ENCODE assay signal across 27 mouse cellular contexts in the genomic region with DNA sequence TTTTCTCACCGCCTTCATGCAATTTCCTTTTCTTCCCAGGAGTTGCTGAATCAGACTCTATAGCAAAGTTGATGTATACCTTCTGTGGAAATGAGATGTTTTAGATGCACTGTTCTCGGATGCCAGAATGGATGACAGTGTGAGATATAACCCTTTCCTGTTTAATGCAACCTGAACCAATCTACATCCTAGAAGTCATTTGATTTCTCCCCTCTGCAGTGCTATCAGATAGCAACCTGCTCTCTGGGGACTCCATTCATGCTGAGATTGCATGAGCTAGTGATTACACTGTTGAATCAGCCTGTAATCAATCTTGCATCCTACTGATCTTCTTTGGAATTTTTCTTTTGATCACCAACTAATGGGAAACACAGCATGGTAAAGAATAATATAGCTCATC.
A peak's percentile ranks its signal among the peaks of the same experiment; 100 is the strongest.
DNase-seq lines count a peak whose midpoint lies in the region; ATAC-seq lines count a peak whose summit lies in the region.
"Had no signal": no experiment of that assay in that cellular context is flagged by ENCODE, and none has a peak within 500 bp of the region (broad histone marks: within the 10 kb centered on the region; RNA-seq: fewer than 3 reads in every experiment).

No protein-coding gene starts in this region.

- H3K4me3 ChIP-seq in forebrain, embryonic 14.5 days (ENCODE audit: low read depth, low read length), result no peak overlapping the region
- H3K4me3 ChIP-seq in forebrain, embryonic 12.5 days (replicated peaks), result no peak overlapping the region
- H3K4me3 ChIP-seq in kidney, embryonic 15.5 days (replicated peaks), result no peak overlapping the region
- no peak overlapping the region for H3K4me3 ChIP-seq in neural tube, embryonic 12.5 days
- no peak overlapping the region for H3K4me3 ChIP-seq in neural tube, embryonic 15.5 days (replicated peaks)
- no peak overlapping the region for H3K4me3 ChIP-seq in neural tube, embryonic 14.5 days (ENCODE audit: low read depth, low read length)
- H3K4me3 ChIP-seq: forebrain, embryonic 15.5 days; heart, adult 2 months; heart, embryonic 12.5 days; layer of hippocampus, adult 2 months; limb, embryonic 13.5 days; lung, embryonic 15.5 days; midbrain, embryonic 13.5 days; neural tube, embryonic 13.5 days had no signal

- H3K9ac ChIP-seq in forebrain, embryonic 14.5 days (ENCODE audit: low read length), result no peak overlapping the region
- no peak overlapping the region for H3K9ac ChIP-seq in forebrain, embryonic 12.5 days
- H3K9ac ChIP-seq in kidney, embryonic 15.5 days, result no peak overlapping the region
- no peak overlapping the region for H3K9ac ChIP-seq in neural tube, embryonic 12.5 days
- H3K9ac ChIP-seq in neural tube, embryonic 15.5 days (replicated peaks), result no peak overlapping the region
- H3K9ac ChIP-seq in neural tube, embryonic 14.5 days (replicated peaks; ENCODE audit: low read depth, low read length), result no peak overlapping the region
- H3K9ac ChIP-seq: forebrain, embryonic 15.5 days; heart, embryonic 12.5 days; limb, embryonic 13.5 days; lung, embryonic 15.5 days; midbrain, embryonic 13.5 days; neural tube, embryonic 13.5 days had no signal

- H3K27ac ChIP-seq in forebrain, embryonic 14.5 days (ENCODE audit: low read depth, low read length), result no peak overlapping the region
- no peak overlapping the region for H3K27ac ChIP-seq in forebrain, embryonic 12.5 days
- no peak overlapping the region for H3K27ac ChIP-seq in kidney, embryonic 15.5 days
- H3K27ac ChIP-seq in neural tube, embryonic 12.5 days, result no peak overlapping the region
- H3K27ac ChIP-seq in neural tube, embryonic 15.5 days (replicated peaks), result no peak overlapping the region
- no peak overlapping the region for H3K27ac ChIP-seq in neural tube, embryonic 14.5 days (ENCODE audit: low read depth, low read length)
- H3K27ac ChIP-seq: forebrain, embryonic 15.5 days; heart, adult 2 months; layer of hippocampus, adult 2 months; limb, embryonic 13.5 days; lung, embryonic 15.5 days; midbrain, embryonic 13.5 days; neural tube, embryonic 13.5 days had no signal

- no peaks in the 10 kb centered on the region for H3K36me3 ChIP-seq in forebrain, embryonic 14.5 days (ENCODE audit: control insufficient read depth, insufficient read depth, low read length)
- H3K36me3 ChIP-seq in forebrain, embryonic 12.5 days (replicated peaks), result no peaks in the 10 kb centered on the region
- H3K36me3 ChIP-seq in kidney, embryonic 15.5 days, result no peaks in the 10 kb centered on the region
- no peaks in the 10 kb centered on the region for H3K36me3 ChIP-seq in neural tube, embryonic 12.5 days
- no peaks in the 10 kb centered on the region for H3K36me3 ChIP-seq in neural tube, embryonic 15.5 days
- H3K36me3 ChIP-seq in neural tube, embryonic 14.5 days (ENCODE audit: control insufficient read depth, insufficient read depth, low read length), result no peaks in the 10 kb centered on the region
- H3K36me3 ChIP-seq: forebrain, embryonic 15.5 days; heart, embryonic 12.5 days; limb, embryonic 13.5 days; lung, embryonic 15.5 days; midbrain, embryonic 13.5 days; neural tube, embryonic 13.5 days had no signal

- 72% methylated on average over 2 of the region's 2 CpGs for WGBS in forebrain, embryonic 14.5 days
- WGBS in forebrain, embryonic 12.5 days, result 70% methylated on average over 2 of the region's 2 CpGs
- 41% methylated on average over 2 of the region's 2 CpGs for WGBS in kidney, embryonic 15.5 days
- 46% methylated on average over 2 of the region's 2 CpGs for WGBS in neural tube, embryonic 12.5 days
- WGBS in neural tube, embryonic 15.5 days, result 30% methylated on average over 2 of the region's 2 CpGs
- 37% methylated on average over 2 of the region's 2 CpGs for WGBS in neural tube, embryonic 14.5 days

- no peaks in the 10 kb centered on the region for H3K4me1 ChIP-seq in forebrain, embryonic 14.5 days (ENCODE audit: control insufficient read depth, insufficient read depth, low read length)
- no peaks in the 10 kb centered on the region for H3K4me1 ChIP-seq in forebrain, embryonic 12.5 days
- H3K4me1 ChIP-seq in kidney, embryonic 15.5 days, result no peaks in the 10 kb centered on the region
- H3K4me1 ChIP-seq in neural tube, embryonic 12.5 days, result 0 out of 2 replicates have a peak, but pooled peaks cover 3% of the 10 kb centered on the region
- H3K4me1 ChIP-seq in neural tube, embryonic 15.5 days, result peaks cover 4% of the 10 kb centered on the region; the same call in 1 of the 2 replicates
- H3K4me1 ChIP-seq in neural tube, embryonic 14.5 days (ENCODE audit: control insufficient read depth, insufficient read depth, low read length), result no peaks in the 10 kb centered on the region
- H3K4me1 ChIP-seq: forebrain, embryonic 15.5 days; heart, embryonic 12.5 days; limb, embryonic 13.5 days; lung, embryonic 15.5 days; midbrain, embryonic 13.5 days had no signal

- DNase-seq in forebrain, embryonic 14.5 days (ENCODE audit: low spot score), result peak; percentile 9
- no peak for DNase-seq in kidney, adult 9 months
- DNase-seq: adrenal gland, postnatal 25 days; cerebellum, adult 18-20 months; cerebellum, postnatal 14 days; gastrocnemius, postnatal 36 days; heart, adult 2 months; heart, postnatal 4 days; kidney, adult 2 months; kidney, postnatal 36 days; retina, postnatal 1 day; right cerebral cortex, postnatal 14 days; thymus, postnatal 4 days had no signal

- no peaks in the 10 kb centered on the region for H3K9me3 ChIP-seq in forebrain, embryonic 14.5 days (replicated peaks; ENCODE audit: control insufficient read depth, low read length)
- no peaks in the 10 kb centered on the region for H3K9me3 ChIP-seq in forebrain, embryonic 12.5 days
- H3K9me3 ChIP-seq in kidney, embryonic 15.5 days (replicated peaks), result no peaks in the 10 kb centered on the region
- H3K9me3 ChIP-seq in neural tube, embryonic 12.5 days, result no peaks in the 10 kb centered on the region
- no peaks in the 10 kb centered on the region for H3K9me3 ChIP-seq in neural tube, embryonic 15.5 days (replicated peaks)
- H3K9me3 ChIP-seq in neural tube, embryonic 14.5 days (ENCODE audit: control insufficient read depth, low read length), result no peaks in the 10 kb centered on the region
- H3K9me3 ChIP-seq: forebrain, embryonic 15.5 days; heart, embryonic 12.5 days; limb, embryonic 13.5 days; lung, embryonic 15.5 days; midbrain, embryonic 13.5 days; neural tube, embryonic 13.5 days had no signal

- no peaks in the 10 kb centered on the region for H3K27me3 ChIP-seq in forebrain, embryonic 14.5 days (replicated peaks; ENCODE audit: control insufficient read depth, insufficient read depth, low read length)
- no peaks in the 10 kb centered on the region for H3K27me3 ChIP-seq in forebrain, embryonic 12.5 days
- H3K27me3 ChIP-seq in kidney, embryonic 15.5 days, result no peaks in the 10 kb centered on the region
- H3K27me3 ChIP-seq in neural tube, embryonic 12.5 days (replicated peaks), result no peaks in the 10 kb centered on the region
- no peaks in the 10 kb centered on the region for H3K27me3 ChIP-seq in neural tube, embryonic 15.5 days (replicated peaks)
- no peaks in the 10 kb centered on the region for H3K27me3 ChIP-seq in neural tube, embryonic 14.5 days (ENCODE audit: control insufficient read depth, insufficient read depth, low read length)
- H3K27me3 ChIP-seq: forebrain, embryonic 15.5 days; heart, embryonic 12.5 days; limb, embryonic 13.5 days; lung, embryonic 15.5 days; midbrain, embryonic 13.5 days; neural tube, embryonic 13.5 days had no signal

- H3K4me2 ChIP-seq in forebrain, embryonic 14.5 days (ENCODE audit: low read length), result no peak overlapping the region
- no peak overlapping the region for H3K4me2 ChIP-seq in forebrain, embryonic 12.5 days
- no peak overlapping the region for H3K4me2 ChIP-seq in kidney, embryonic 15.5 days
- H3K4me2 ChIP-seq in neural tube, embryonic 12.5 days (replicated peaks), result no peak overlapping the region
- H3K4me2 ChIP-seq in neural tube, embryonic 15.5 days, result no peak overlapping the region
- H3K4me2 ChIP-seq in neural tube, embryonic 14.5 days (ENCODE audit: low read depth, low read length), result no peak overlapping the region
- H3K4me2 ChIP-seq: forebrain, embryonic 15.5 days; heart, embryonic 12.5 days; limb, embryonic 13.5 days; liver, embryonic 11.5 days; lung, embryonic 15.5 days; midbrain, embryonic 13.5 days; neural tube, embryonic 13.5 days had no signal

- no peak for ATAC-seq in forebrain, embryonic 14.5 days
- no peak for ATAC-seq in forebrain, embryonic 12.5 days (ENCODE audit: low FRiP score)
- peak; percentile 52; the same call in 1 of the 2 replicates for ATAC-seq in kidney, embryonic 15.5 days (replicated peaks; ENCODE audit: low FRiP score)
- peak; percentile 63 for ATAC-seq in neural tube, embryonic 12.5 days (ENCODE audit: low FRiP score, low read depth)
- ATAC-seq in neural tube, embryonic 15.5 days (ENCODE audit: low FRiP score), result no peak
- ATAC-seq in neural tube, embryonic 14.5 days (ENCODE audit: low read depth), result peak; percentile 51; the same call in 1 of the 2 replicates
- no peak for ATAC-seq in inflammation-experienced regulatory T-cells, adult 6 months
- ATAC-seq: forebrain, embryonic 15.5 days; midbrain, embryonic 13.5 days had no signal

Comparison
In these comparisons a context has a peak if more than half of its experiments do, and no peak if none do; other contexts are left out.
1. ATAC-seq: peak in kidney, embryonic 15.5 days (single experiment), neural tube, embryonic 12.5 days (single experiment) and neural tube, embryonic 14.5 days (single experiment); none in forebrain, embryonic 14.5 days (single experiment), forebrain, embryonic 12.5 days (single experiment), neural tube, embryonic 15.5 days (single experiment) and inflammation-experienced regulatory T-cells, adult 6 months (single experiment).